Mouse (Mus musculus): ENCODE measurements around the gene Praf2. TPM values are rescaled to one million over a fixed set of nuclear protein-coding genes. Genes with fewer than 3 reads are reported as not detected.
"Not testable (repeated sequence)": the region's sequence is repeated elsewhere in the genome, so short reads cannot be mapped to it uniquely, and the experiment has no call there.

The Praf2 gene
- polyA plus RNA-seq, 1 experiment from 2014 or later, result 40.8 TPM

- not testable (repeated sequence) for ATAC-seq (ENCODE audit: insufficient number of reproducible peaks, insufficient read depth, low FRiP score, low read depth); H3K4me3 ChIP-seq (ENCODE audit: control insufficient read depth in 1 of 2, insufficient read depth in 1 of 2, low read depth in 1 of 2, low read length in 2 of 2); H3K9ac ChIP-seq (ENCODE audit: low read length); H3K36me3 ChIP-seq (ENCODE audit: control insufficient read depth, insufficient read depth, low read length); H3K9me3 ChIP-seq (ENCODE audit: control insufficient read depth, low read length); H3K4me2 ChIP-seq (ENCODE audit: low read length); H3K27me3 ChIP-seq (ENCODE audit: control insufficient read depth, insufficient read depth, low read length); H3K4me1 ChIP-seq (ENCODE audit: control insufficient read depth in 2 of 2, insufficient read depth in 2 of 2, low read length in 2 of 2); H3K27ac ChIP-seq (replicated peaks in 1 of 2; ENCODE audit: control insufficient read depth in 1 of 2, insufficient read depth in 1 of 2, low read depth in 2 of 2, low read length in 2 of 2)
- WGBS, result 10% methylated on average over 3 of the region's 3 CpGs
Measured at GRCm38 (mm10) chrX:7753627-7754026, 25.4 kb downstream of the Praf2 start.

GRCm38 (mm10) chrX:7762137-7762920, 34.1 kb downstream of the Praf2 start, which contains the start of gene Tfe3:
Gene Tfe3 (plus strand): TSS chrX:7762560.
- H3K27ac ChIP-seq (replicated peaks in 1 of 2; ENCODE audit: control insufficient read depth in 1 of 2, insufficient read depth in 1 of 2, low read depth in 2 of 2, low read length in 2 of 2), result peak within 1 kb of the TSS; percentile 64 to 81
- peak within 1 kb of the TSS; percentile 66 to 89 for H3K4me3 ChIP-seq (ENCODE audit: control insufficient read depth in 1 of 2, insufficient read depth in 1 of 2, low read depth in 1 of 2, low read length in 2 of 2)
- no peaks in the 10 kb centered on the region for H3K9me3 ChIP-seq (ENCODE audit: control insufficient read depth, low read length)
- peak within 1 kb of the TSS; percentile 73 for H3K4me2 ChIP-seq (ENCODE audit: low read length)
- H3K9ac ChIP-seq (ENCODE audit: low read length), result peak within 1 kb of the TSS; percentile 84
- 19% methylated on average over 38 of the region's 38 CpGs for WGBS
- H3K27me3 ChIP-seq (ENCODE audit: control insufficient read depth, insufficient read depth, low read length), result no peaks in the 10 kb centered on the region
- H3K36me3 ChIP-seq (ENCODE audit: control insufficient read depth, insufficient read depth, low read length), result peaks cover 12% of the 10 kb centered on the region; the same call in 1 of the 2 replicates
- ATAC-seq (ENCODE audit: insufficient number of reproducible peaks, insufficient read depth, low FRiP score, low read depth), result peak; percentile 90
- H3K4me1 ChIP-seq (ENCODE audit: control insufficient read depth in 2 of 2, insufficient read depth in 2 of 2, low read length in 2 of 2), result peaks cover 2 to 20% of the 10 kb centered on the region in 2 experiments; a peak in 3 of 4 replicates

GRCm38 (mm10) chrX:7762921-7763197, 34.6 kb downstream of the Praf2 start:
- H3K4me3 ChIP-seq (ENCODE audit: control insufficient read depth in 1 of 2, insufficient read depth in 1 of 2, low read depth in 1 of 2, low read length in 2 of 2), result peak overlapping the region; percentile 66 to 89
- peaks cover 17% of the 10 kb centered on the region; the same call in 1 of the 2 replicates for H3K36me3 ChIP-seq (ENCODE audit: control insufficient read depth, insufficient read depth, low read length)
- peak overlapping the region; percentile 73 for H3K4me2 ChIP-seq (ENCODE audit: low read length)
- no peaks in the 10 kb centered on the region for H3K9me3 ChIP-seq (ENCODE audit: control insufficient read depth, low read length)
- H3K9ac ChIP-seq (ENCODE audit: low read length), result peak overlapping the region; percentile 84
- H3K27me3 ChIP-seq (ENCODE audit: control insufficient read depth, insufficient read depth, low read length), result no peaks in the 10 kb centered on the region
- peak; percentile 8; the same call in 1 of the 2 replicates for ATAC-seq (ENCODE audit: insufficient number of reproducible peaks, insufficient read depth, low FRiP score, low read depth)
- peak overlapping the region; percentile 64 to 81 for H3K27ac ChIP-seq (replicated peaks in 1 of 2; ENCODE audit: control insufficient read depth in 1 of 2, insufficient read depth in 1 of 2, low read depth in 2 of 2, low read length in 2 of 2)
- 18% methylated on average over 21 of the region's 21 CpGs for WGBS
- H3K4me1 ChIP-seq (ENCODE audit: control insufficient read depth in 2 of 2, insufficient read depth in 2 of 2, low read length in 2 of 2), result peaks cover 2 to 20% of the 10 kb centered on the region in 2 experiments; a peak in 3 of 4 replicates

- WGBS, result 13% methylated on average over 22 of the region's 22 CpGs
- peak overlapping the region; percentile 73 for H3K4me2 ChIP-seq (ENCODE audit: low read length)
- peak overlapping the region; percentile 66 to 89 for H3K4me3 ChIP-seq (ENCODE audit: control insufficient read depth in 1 of 2, insufficient read depth in 1 of 2, low read depth in 1 of 2, low read length in 2 of 2)
- no peaks in the 10 kb centered on the region for H3K9me3 ChIP-seq (ENCODE audit: control insufficient read depth, low read length)
- H3K36me3 ChIP-seq (ENCODE audit: control insufficient read depth, insufficient read depth, low read length), result peaks cover 27% of the 10 kb centered on the region; the same call in 1 of the 2 replicates
- no peaks in the 10 kb centered on the region for H3K27me3 ChIP-seq (ENCODE audit: control insufficient read depth, insufficient read depth, low read length)
- ATAC-seq (ENCODE audit: insufficient number of reproducible peaks, insufficient read depth, low FRiP score, low read depth), result no peak
- peak overlapping the region; percentile 84 for H3K9ac ChIP-seq (ENCODE audit: low read length)
- H3K4me1 ChIP-seq (ENCODE audit: control insufficient read depth in 2 of 2, insufficient read depth in 2 of 2, low read length in 2 of 2), result peaks cover 2 to 20% of the 10 kb centered on the region in 2 experiments; a peak in 3 of 4 replicates
- H3K27ac ChIP-seq (replicated peaks in 1 of 2; ENCODE audit: control insufficient read depth in 1 of 2, insufficient read depth in 1 of 2, low read depth in 2 of 2, low read length in 2 of 2), result peak overlapping the region; percentile 21 to 64; a peak in 3 of 4 replicates
Measured at GRCm38 (mm10) chrX:7763631-7764393, 35.6 kb downstream of the Praf2 start.

- Histone ChIP-seq H3K27ac (replicated peaks in 1 of 2; ENCODE audit: control insufficient read depth in 1 of 2, insufficient read depth in 1 of 2, low read depth in 2 of 2, low read length in 2 of 2) (no peak overlapping the region; a peak in 1 of 4 replicates), H3K9me3 (ENCODE audit: control insufficient read depth, low read length) (no peaks in the 10 kb centered on the region), H3K4me2 (ENCODE audit: low read length) (peak overlapping the region; percentile 73), H3K9ac (ENCODE audit: low read length) (peak overlapping the region; percentile 84; the same call in 1 of the 2 replicates), H3K4me1 (ENCODE audit: control insufficient read depth in 2 of 2, insufficient read depth in 2 of 2, low read length in 2 of 2) (peaks cover 2 to 20% of the 10 kb centered on the region in 2 experiments; a peak in 3 of 4 replicates), H3K27me3 (ENCODE audit: control insufficient read depth, insufficient read depth, low read length) (no peaks in the 10 kb centered on the region), H3K4me3 (ENCODE audit: control insufficient read depth in 1 of 2, insufficient read depth in 1 of 2, low read depth in 1 of 2, low read length in 2 of 2) (peak overlapping the region; percentile 66 to 89), H3K36me3 (ENCODE audit: control insufficient read depth, insufficient read depth, low read length) (peaks cover 36% of the 10 kb centered on the region)
- WGBS, result 19% methylated on average over 9 of the region's 9 CpGs
- no peak for ATAC-seq (ENCODE audit: insufficient number of reproducible peaks, insufficient read depth, low FRiP score, low read depth)
Measured at GRCm38 (mm10) chrX:7764657-7765280, 36.5 kb downstream of the Praf2 start.

- no peak for ATAC-seq (ENCODE audit: insufficient number of reproducible peaks, insufficient read depth, low FRiP score, low read depth)
Measured at GRCm38 (mm10) chrX:7765281-7765670, 37.0 kb downstream of the Praf2 start.

GRCm38 (mm10) chrX:7765764-7766163, 37.5 kb downstream of the Praf2 start:
- Histone ChIP-seq H3K36me3 (ENCODE audit: control insufficient read depth, insufficient read depth, low read length) (peaks cover 40% of the 10 kb centered on the region), H3K4me3 (ENCODE audit: control insufficient read depth in 1 of 2, insufficient read depth in 1 of 2, low read depth in 1 of 2, low read length in 2 of 2) (peak overlapping the region; percentile 39 to 66), H3K9ac (ENCODE audit: low read length) (peak overlapping the region; percentile 46), H3K4me1 (ENCODE audit: control insufficient read depth in 2 of 2, insufficient read depth in 2 of 2, low read length in 2 of 2) (peaks cover 2 to 20% of the 10 kb centered on the region in 2 experiments; a peak in 3 of 4 replicates), H3K27me3 (ENCODE audit: control insufficient read depth, insufficient read depth, low read length) (no peaks in the 10 kb centered on the region), H3K4me2 (ENCODE audit: low read length) (peak overlapping the region; percentile 73), H3K9me3 (ENCODE audit: control insufficient read depth, low read length) (no peaks in the 10 kb centered on the region), H3K27ac (replicated peaks in 1 of 2; ENCODE audit: control insufficient read depth in 1 of 2, insufficient read depth in 1 of 2, low read depth in 2 of 2, low read length in 2 of 2) (peak overlapping the region; percentile 20 to 47; a peak in 1 of 4 replicates)
- peak; percentile 32; the same call in 1 of the 2 replicates for ATAC-seq (ENCODE audit: insufficient number of reproducible peaks, insufficient read depth, low FRiP score, low read depth)
- 8% methylated on average over 11 of the region's 11 CpGs for WGBS

More at GRCm38 (mm10) chrX:7765281-7765670, 37.0 kb downstream of the Praf2 start:
- Histone ChIP-seq H3K9me3 (ENCODE audit: control insufficient read depth, low read length) (no peaks in the 10 kb centered on the region), H3K4me2 (ENCODE audit: low read length) (peak overlapping the region; percentile 73), H3K27ac (replicated peaks in 1 of 2; ENCODE audit: control insufficient read depth in 1 of 2, insufficient read depth in 1 of 2, low read depth in 2 of 2, low read length in 2 of 2) (peak overlapping the region in 1 of 2 experiments; percentile 47; a peak in 2 of 4 replicates), H3K4me3 (ENCODE audit: control insufficient read depth in 1 of 2, insufficient read depth in 1 of 2, low read depth in 1 of 2, low read length in 2 of 2) (peak overlapping the region; percentile 39 to 66), H3K27me3 (ENCODE audit: control insufficient read depth, insufficient read depth, low read length) (no peaks in the 10 kb centered on the region), H3K4me1 (ENCODE audit: control insufficient read depth in 2 of 2, insufficient read depth in 2 of 2, low read length in 2 of 2) (peaks cover 2 to 20% of the 10 kb centered on the region in 2 experiments; a peak in 3 of 4 replicates), H3K36me3 (ENCODE audit: control insufficient read depth, insufficient read depth, low read length) (peaks cover 36% of the 10 kb centered on the region), H3K9ac (ENCODE audit: low read length) (peak overlapping the region; percentile 46)
- whole genome bisulfite sequencing, result 19% methylated on average over 13 of the region's 13 CpGs
